Mouse (Mus musculus): Measurements from ENCODE around the gene BC049352.

DNA sequence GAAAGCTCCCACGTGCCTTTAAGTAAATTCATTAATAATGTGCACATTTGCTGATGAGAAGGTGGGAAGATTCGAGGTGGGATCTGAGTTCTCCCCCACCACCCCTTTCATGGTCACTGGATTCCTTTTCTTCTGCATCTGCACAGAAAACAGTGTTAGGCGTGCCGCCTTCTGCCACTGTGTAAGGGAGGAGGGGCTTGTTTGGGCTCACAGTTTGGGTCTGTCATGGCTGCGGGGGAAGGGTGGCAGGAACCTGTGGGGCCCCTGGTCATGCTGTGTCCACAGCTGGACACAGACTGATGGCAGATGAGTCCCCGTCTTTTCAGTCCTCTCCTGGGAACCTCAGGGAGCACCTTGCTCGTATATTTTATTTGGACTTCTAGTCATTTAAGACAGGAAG lies 54.9 kb downstream of the BC049352 start:
- TF ChIP-seq POLR2A (IDR thresholded peaks at IDR 0.05; ENCODE audit: borderline replicate concordance, extremely low read depth, low read depth, low read length) (no peak), CTCF (IDR thresholded peaks at IDR 0.05; ENCODE audit: insufficient read depth, low read length) (no peak)
